Mouse (Mus musculus): ENCODE results near the gene Cst7.

The Cst7 gene

GRCm38 (mm10) chr2:150624926-150625325 is 54.7 kb downstream of the Cst7 start:
- no peak for DNase-seq (ENCODE audit: extremely low spot score, low spot score)

DNA sequence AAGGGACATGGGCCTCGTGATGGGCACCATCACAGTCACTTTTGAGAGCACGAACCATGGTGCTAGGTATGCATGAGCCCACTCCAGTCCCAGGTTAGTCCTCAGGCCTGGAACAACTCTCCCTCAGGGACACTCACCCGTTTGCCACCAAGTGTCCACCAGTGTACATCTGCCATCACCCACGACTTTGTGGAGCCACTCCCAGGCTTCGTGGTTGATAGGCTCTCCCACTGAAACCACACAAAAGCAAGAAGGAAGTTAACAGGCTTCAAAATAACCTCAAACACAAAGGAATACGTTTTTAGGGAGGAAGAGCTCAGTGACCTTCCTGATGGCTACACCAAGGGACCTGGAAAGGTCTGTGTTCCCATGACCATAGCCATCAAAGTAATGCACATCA is 56.9 kb downstream of the Cst7 start:
- no peak for DNase-seq (ENCODE audit: extremely low spot score, low spot score)
